Mouse (Mus musculus) stomach, embryonic 14.5 days (tissue): Measurements from ENCODE around the gene A830031A19Rik. TPM values are rescaled to one million over a fixed set of nuclear protein-coding genes. Genes with fewer than 3 reads are reported as not detected.

Source experiments
- ATAC-seq: fragments of 200-750 bp; cut with Nextera tagmentation; 2 replicates; pipeline ENCODE4 v1.8.0; 2017; ENCODE audit warnings: low read depth, moderate TSS enrichment; ENCODE audit not compliant: insufficient number of reproducible peaks, insufficient read depth, low FRiP score
- H3K27ac ChIP-seq: fragments of 300-500 bp; sonication (generic); 2 replicates; pipeline ENCODE4 v1.5.1; 2014; ENCODE audit warnings: mild to moderate bottlenecking, low read length, moderate library complexity, mixed read lengths
- H3K27me3 ChIP-seq: fragments of 300-500 bp; sonication (generic); 2 replicates; pipeline ENCODE4 v1.6.1; 2014; ENCODE audit warnings: low read length, control low read depth, mixed read lengths; ENCODE audit not compliant: control insufficient read depth, insufficient read depth
- H3K36me3 ChIP-seq: fragments of 300-500 bp; sonication (generic); 2 replicates; pipeline ENCODE4 v1.6.1; 2014; ENCODE audit warnings: mild to moderate bottlenecking, control low read depth, low read length, moderate library complexity, mixed read lengths; ENCODE audit not compliant: control insufficient read depth, insufficient read depth
- H3K4me1 ChIP-seq: fragments of 300-500 bp; sonication (generic); 2 replicates; pipeline ENCODE4 v1.6.1; 2014; ENCODE audit warnings: low read length, control low read depth, mixed read lengths; ENCODE audit not compliant: control insufficient read depth, insufficient read depth
- H3K4me2 ChIP-seq: fragments of 300-500 bp; sonication (generic); replicated peaks from 2 replicates; pipeline ENCODE4 v1.6.1; 2014; ENCODE audit warnings: low read depth, low read length, control low read depth
- H3K4me3 ChIP-seq: fragments of 300-500 bp; sonication (generic); 2 replicates; pipeline ENCODE4 v1.5.1; 2014; ENCODE audit warnings: low read depth, low read length, control low read depth
- H3K9ac ChIP-seq: fragments of 300-500 bp; sonication (generic); replicated peaks from 2 replicates; pipeline ENCODE4 v1.6.1; 2014; ENCODE audit warnings: low read depth, mild to moderate bottlenecking, control low read depth, low read length, moderate library complexity, mixed read lengths
- H3K9me3 ChIP-seq: fragments of 300-500 bp; sonication (generic); 2 replicates; pipeline ENCODE4 v1.6.1; 2016; ENCODE audit warnings: low read depth, low read length, control low read depth; ENCODE audit not compliant: control insufficient read depth
- WGBS: fragments of 180-500 bp; shearing (Covaris S2); extraction: QIAGEN DNeasy Blood & Tissue Kit; methylation state at CpG from one replicate; pipeline ENCODE4 v1.1.7; 2014; 5-methylcytosine and 5-hydroxymethylcytosine counted together
- polyA plus RNA-seq: library from polyadenylated mRNA; unstranded; fragments of >200 nt; fragmentation: Nextera tagmentation; extraction: Ambion mirVana; gene quantifications from 2 replicates; pipeline ENCODE4 v1.2.1, GENCODE M21; 2014

Gene A830031A19Rik
- polyA plus RNA-seq, 1 experiment from 2014 or later: not detected

DNA sequence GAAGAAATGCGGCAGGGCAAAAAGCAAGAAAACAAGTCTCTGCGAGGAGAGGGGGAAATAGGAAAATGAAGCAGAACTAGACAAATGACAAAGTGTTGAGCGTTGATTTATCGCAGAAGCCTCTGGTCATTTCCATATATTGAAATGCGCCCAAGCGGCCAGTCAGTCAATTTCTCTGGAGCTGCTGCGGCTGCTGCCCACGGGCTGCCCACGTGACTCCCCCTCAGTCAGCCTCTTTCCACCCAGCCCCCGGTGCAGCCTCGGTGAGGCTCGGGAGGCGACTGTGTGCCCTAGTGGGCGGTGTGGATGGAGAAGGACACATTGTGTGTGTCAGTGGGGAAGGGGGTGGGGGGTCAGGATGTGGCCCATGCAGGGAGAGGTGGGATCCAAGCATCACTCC lies 13.0 kb downstream of the A830031A19Rik start:
- ATAC-seq: no peak
- Histone ChIP-seq H3K9me3 (no peaks in the 10 kb centered on the region), H3K4me3 (peak overlapping the region; percentile 20), H3K4me2 (peak overlapping the region; percentile 57), H3K27ac (no peak overlapping the region), H3K36me3 (no peaks in the 10 kb centered on the region), H3K4me1 (peaks cover 11% of the 10 kb centered on the region; the same call in 1 of the 2 replicates), H3K9ac (no peak overlapping the region), H3K27me3 (no peaks in the 10 kb centered on the region)
- 3% methylated on average over 14 of the region's 14 CpGs for WGBS

DNA sequence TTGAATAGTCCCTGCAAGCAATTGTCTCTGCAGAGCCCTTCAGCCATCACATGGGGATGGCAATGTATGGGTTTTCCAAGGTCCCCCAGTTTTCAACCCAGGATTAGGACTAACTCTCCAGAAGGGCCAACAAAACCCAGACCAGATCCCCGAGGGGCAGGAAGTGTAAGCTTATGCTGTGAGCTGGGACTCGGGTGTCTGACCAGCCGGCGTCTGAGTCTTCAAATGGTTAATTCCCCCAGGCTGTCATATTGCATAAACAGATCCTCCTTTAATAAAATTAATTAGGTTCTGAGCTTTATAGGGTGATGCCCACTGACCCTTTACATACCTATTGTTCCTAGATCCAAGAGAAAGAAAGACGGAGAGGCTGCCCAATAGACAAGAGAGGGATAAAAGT lies 14.4 kb downstream of the A830031A19Rik start:
- 12% methylated on average over 5 of the region's 5 CpGs for WGBS
- Histone ChIP-seq H3K27ac (no peak overlapping the region), H3K9ac (no peak overlapping the region), H3K4me1 (peaks cover 11% of the 10 kb centered on the region; the same call in 1 of the 2 replicates), H3K9me3 (no peaks in the 10 kb centered on the region), H3K4me3 (peak overlapping the region; percentile 23), H3K36me3 (no peaks in the 10 kb centered on the region), H3K27me3 (no peaks in the 10 kb centered on the region), H3K4me2 (peak overlapping the region; percentile 57)
- no peak for ATAC-seq

DNA sequence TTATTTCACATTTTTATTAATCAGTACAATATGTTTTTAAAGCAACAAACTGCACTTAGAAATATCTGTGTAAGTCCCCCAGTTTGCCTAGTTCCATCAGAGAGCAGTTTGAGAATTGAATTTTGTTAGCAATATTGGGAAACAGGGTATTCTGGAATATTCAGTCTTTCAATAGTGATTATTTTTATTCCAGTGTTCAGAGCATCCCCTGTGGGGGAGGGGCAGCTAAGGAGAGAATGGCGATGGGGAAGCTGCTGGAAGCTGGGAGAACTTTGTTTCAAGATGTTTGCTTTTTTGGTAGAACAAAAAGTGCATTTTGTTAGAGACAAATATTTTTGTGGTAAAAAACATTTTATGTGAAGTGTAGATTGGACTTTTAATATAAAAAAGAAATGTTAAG lies 15.7 kb downstream of the A830031A19Rik start:
- no peak overlapping the region for H3K27ac ChIP-seq
- H3K9ac ChIP-seq: no peak overlapping the region
- H3K36me3 ChIP-seq: no peaks in the 10 kb centered on the region
- no peaks in the 10 kb centered on the region for H3K9me3 ChIP-seq
- H3K4me3 ChIP-seq: no peak overlapping the region
- no peak for ATAC-seq
- 34% methylated on average over 1 of the region's 1 CpGs for WGBS
- no peaks in the 10 kb centered on the region for H3K27me3 ChIP-seq
- H3K4me2 ChIP-seq: no peak overlapping the region
- H3K4me1 ChIP-seq: peaks cover 11% of the 10 kb centered on the region; the same call in 1 of the 2 replicates

DNA sequence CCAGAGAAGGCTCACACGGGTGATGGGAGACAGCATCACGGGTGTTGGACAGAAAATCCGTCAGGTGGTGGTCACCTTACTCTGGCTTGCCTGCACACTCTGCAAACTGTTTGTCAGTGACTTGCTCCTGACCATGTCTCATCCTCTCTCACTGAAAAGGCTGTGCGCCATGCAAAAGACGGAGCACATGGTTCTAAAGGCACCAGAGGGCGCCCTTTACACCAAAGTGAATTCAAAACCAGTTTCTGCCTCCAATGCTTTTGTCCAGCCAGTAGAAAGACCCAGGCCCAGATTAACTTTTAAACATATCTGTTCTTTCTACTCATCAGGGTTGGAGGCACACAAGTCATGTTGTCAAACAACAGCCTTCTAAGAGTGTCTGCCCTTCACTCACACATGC lies 22.0 kb downstream of the A830031A19Rik start:
- ATAC-seq: no peak
- no peak overlapping the region for H3K9ac ChIP-seq
- WGBS: 69% methylated on average over 6 of the region's 6 CpGs
- no peak overlapping the region for H3K4me3 ChIP-seq
- no peaks in the 10 kb centered on the region for H3K9me3 ChIP-seq
- H3K4me1 ChIP-seq: 0 out of 2 replicates have a peak, but pooled peaks cover 6% of the 10 kb centered on the region
- H3K36me3 ChIP-seq: no peaks in the 10 kb centered on the region
- H3K27me3 ChIP-seq: no peaks in the 10 kb centered on the region
- no peak overlapping the region for H3K27ac ChIP-seq
- H3K4me2 ChIP-seq: no peak overlapping the region

DNA sequence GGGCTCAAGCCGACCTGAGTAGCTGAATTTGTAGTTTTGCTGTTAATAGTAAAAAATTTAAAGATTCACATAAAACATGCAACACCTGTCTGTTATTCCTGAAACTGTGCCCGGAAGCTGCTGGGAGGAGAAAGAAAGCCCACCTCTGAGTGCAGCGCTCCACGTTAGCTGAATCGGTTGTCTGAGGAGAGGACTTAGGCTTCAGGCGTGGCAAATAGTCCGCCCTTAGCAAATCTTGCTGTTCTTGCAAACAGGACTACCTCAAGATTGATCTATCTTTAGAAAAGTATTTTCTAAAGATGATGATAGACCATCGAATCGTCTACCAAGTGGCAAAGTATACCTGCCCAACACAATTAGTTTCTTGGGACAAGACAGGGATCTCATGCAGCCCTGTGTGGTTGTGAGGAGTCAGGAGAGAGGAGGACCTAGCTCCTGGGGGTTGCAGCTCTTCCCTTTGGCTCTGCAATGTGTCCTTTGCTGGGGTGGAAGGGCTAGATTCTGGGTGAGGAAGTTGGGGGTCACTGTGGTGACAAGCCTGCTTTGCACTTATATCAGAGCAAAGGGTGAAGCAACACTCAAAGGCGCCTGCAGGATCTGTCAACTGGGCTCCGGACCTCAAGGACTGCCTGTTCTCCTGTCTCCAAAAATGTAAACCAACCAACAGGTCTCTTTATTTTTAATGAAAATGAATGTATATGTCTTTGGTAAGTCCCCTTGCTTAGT lies 24.7 kb downstream of the A830031A19Rik start:
- H3K4me3 ChIP-seq: no peak overlapping the region; the same call in 1 of the 2 replicates
- no peaks in the 10 kb centered on the region for H3K36me3 ChIP-seq
- 0 out of 2 replicates have a peak, but pooled peaks cover 6% of the 10 kb centered on the region for H3K4me1 ChIP-seq
- ATAC-seq: no peak
- H3K9me3 ChIP-seq: no peaks in the 10 kb centered on the region
- 68% methylated on average over 11 of the region's 11 CpGs for WGBS
- peak overlapping the region; percentile 63 for H3K4me2 ChIP-seq
- no peak overlapping the region for H3K9ac ChIP-seq
- no peaks in the 10 kb centered on the region for H3K27me3 ChIP-seq
- no peak overlapping the region for H3K27ac ChIP-seq

DNA sequence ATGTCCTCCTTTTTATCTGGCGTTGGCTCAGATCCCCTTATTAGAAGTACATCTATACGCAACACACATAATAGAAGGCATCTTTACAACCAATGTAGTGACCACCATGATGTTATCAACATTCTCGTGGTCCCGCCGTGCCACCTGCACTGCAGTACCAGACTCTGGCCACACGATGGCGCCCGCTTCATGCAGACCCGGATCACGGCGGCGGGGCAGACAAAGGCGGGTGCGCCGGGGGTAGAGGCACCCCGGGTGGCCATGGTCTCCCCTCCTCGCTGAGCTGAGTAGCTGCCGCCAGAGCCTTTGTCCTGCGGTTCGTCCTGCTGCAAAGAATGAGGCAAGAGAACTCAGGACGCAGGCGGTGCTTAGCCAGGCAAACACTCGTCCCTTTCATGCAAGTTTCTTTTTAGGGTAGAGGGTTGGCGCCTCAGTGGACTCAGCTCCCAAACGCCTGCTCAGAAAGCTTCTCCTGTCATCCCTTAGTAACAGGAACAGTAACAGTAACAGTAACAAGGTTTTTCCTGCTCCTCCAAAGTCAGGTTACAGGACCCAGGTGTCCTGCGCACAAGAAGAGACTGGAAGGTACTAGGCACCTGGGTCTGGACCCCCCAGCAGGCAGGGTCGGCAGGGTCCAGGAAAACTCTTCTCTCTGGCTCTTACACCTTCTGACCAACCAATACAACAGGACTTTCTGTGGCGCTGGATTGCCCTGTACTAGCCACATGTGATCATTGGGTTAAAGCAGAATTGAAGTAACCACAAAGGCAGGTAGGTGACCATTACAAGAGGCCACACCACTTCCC lies 25.4 kb downstream of the A830031A19Rik start:
- peak; percentile 69 for ATAC-seq
- Histone ChIP-seq H3K4me2 (peak overlapping the region; percentile 63), H3K9ac (peak overlapping the region; percentile 36; the same call in 1 of the 2 replicates), H3K27me3 (no peaks in the 10 kb centered on the region), H3K36me3 (no peaks in the 10 kb centered on the region), H3K9me3 (no peaks in the 10 kb centered on the region), H3K4me3 (peak overlapping the region; percentile 44), H3K27ac (no peak overlapping the region), H3K4me1 (0 out of 2 replicates have a peak, but pooled peaks cover 6% of the 10 kb centered on the region)
- 5% methylated on average over 28 of the region's 28 CpGs for WGBS

DNA sequence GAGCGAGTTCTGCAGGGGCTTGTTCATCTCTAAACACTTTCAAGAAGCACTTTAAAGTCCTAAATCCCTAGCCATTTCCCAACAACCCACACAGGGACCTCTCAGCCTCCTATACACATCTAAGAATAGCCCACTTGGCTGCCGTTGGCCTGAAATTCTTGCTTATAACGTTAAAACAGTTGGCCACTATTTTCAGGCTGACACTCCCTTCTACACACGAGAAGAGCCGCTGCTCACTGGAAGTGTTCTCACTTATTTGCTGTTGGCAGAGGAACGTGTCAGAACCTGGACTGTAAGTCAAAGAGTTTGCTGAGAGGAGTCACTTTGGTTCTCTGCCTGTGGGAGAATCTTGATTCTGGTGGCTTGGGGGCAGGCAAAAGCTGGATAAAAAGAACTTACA lies 30.8 kb downstream of the A830031A19Rik start:
- Histone ChIP-seq H3K4me2 (no peak overlapping the region), H3K4me1 (no peaks in the 10 kb centered on the region), H3K9ac (no peak overlapping the region), H3K9me3 (no peaks in the 10 kb centered on the region), H3K36me3 (no peaks in the 10 kb centered on the region), H3K4me3 (no peak overlapping the region), H3K27me3 (no peaks in the 10 kb centered on the region), H3K27ac (no peak overlapping the region)
- no peak for ATAC-seq
- 58% methylated on average over 6 of the region's 6 CpGs for WGBS

DNA sequence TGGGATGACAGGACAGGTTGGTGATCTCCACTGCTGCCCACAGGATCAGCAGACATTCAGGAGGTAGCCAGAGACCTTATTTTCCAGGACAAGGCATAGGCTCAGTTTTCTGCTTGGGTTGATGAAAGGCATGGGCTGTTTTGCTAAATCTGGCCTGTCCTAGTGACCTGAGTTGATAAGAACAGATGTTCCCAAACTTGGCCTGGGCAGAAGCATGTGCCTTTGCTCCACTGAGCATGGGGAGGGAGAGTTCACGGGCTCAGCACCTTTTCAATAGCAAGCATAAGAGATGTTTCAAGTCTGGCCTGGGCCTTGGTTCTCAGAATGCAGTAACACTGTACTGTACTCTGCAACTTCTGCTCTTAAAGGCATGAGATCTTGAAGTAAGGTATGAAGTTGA lies 54.1 kb downstream of the A830031A19Rik start:
- no peak overlapping the region for H3K9ac ChIP-seq
- H3K4me1 ChIP-seq: no peaks in the 10 kb centered on the region
- no peak overlapping the region for H3K4me3 ChIP-seq
- ATAC-seq: no peak
- H3K9me3 ChIP-seq: no peaks in the 10 kb centered on the region
- no peaks in the 10 kb centered on the region for H3K36me3 ChIP-seq
- H3K27me3 ChIP-seq: no peaks in the 10 kb centered on the region
- no peak overlapping the region for H3K27ac ChIP-seq
- WGBS: 73% methylated on average over 1 of the region's 1 CpGs
- no peak overlapping the region for H3K4me2 ChIP-seq
